Comparison of ENCODE assay signal across 17 mouse cellular contexts in the genomic region with DNA sequence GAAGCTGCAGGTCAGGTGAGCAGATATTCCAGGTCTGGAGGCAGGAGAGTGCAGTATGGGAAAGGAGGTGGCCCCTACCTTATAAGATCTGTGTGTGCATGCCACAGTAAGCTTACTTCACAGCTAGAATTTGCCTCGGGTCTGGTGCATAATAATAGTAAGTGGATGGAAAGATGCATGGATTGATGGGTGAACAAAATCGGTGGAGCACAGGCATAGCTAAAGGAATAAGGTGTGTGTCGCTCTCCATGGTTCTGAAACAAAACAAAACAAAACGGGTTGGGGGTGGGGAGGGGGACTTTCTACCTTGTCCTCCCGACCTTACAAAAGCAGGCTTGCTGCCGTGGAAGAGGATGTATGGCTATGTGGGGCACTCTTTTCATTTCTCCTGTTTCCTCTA. TPM values are rescaled to one million over a fixed set of nuclear protein-coding genes. Genes with fewer than 3 reads are reported as not detected.
DNase-seq lines count a peak whose midpoint lies in the region; ATAC-seq and TF ChIP-seq lines count a peak whose summit lies in the region.
"Had no signal": no experiment of that assay in that cellular context is flagged by ENCODE, and none has a peak within 500 bp of the region (broad histone marks: within the 10 kb centered on the region; RNA-seq: fewer than 3 reads in every experiment).

No protein-coding gene starts in this region.

- no peak overlapping the region for H3K4me2 ChIP-seq in limb, embryonic 14.5 days (replicated peaks; ENCODE audit: low read depth, low read length, severe bottlenecking)
- H3K4me2 ChIP-seq: hindbrain, embryonic 13.5 days; liver, embryonic 15.5 days; midbrain, embryonic 11.5 days had no signal

- no peak for ATAC-seq in limb, embryonic 14.5 days (ENCODE audit: low FRiP score, low read depth)
- 0 out of 2 replicates have a peak, but pooled peaks have one; percentile 30 for ATAC-seq in megakaryocyte progenitor cell, adult 5-6 weeks (replicated peaks; ENCODE audit: poor library complexity)
- ATAC-seq: activated CD4-positive, CD25-positive, alpha-beta regulatory T cell, adult 4 months had no signal

- H3K4me3 ChIP-seq in limb, embryonic 14.5 days (replicated peaks; ENCODE audit: low read length): no peak overlapping the region
- no peak overlapping the region for H3K4me3 ChIP-seq in limb, embryonic 10.5 days
- H3K4me3 ChIP-seq: hindbrain, embryonic 13.5 days; liver, embryonic 15.5 days had no signal

- H3K9me3 ChIP-seq in limb, embryonic 14.5 days (ENCODE audit: control insufficient read depth, low read length): no peaks in the 10 kb centered on the region
- no peaks in the 10 kb centered on the region for H3K9me3 ChIP-seq in limb, embryonic 10.5 days (replicated peaks)
- H3K9me3 ChIP-seq: G1E; hindbrain, embryonic 13.5 days; liver, embryonic 15.5 days had no signal

- no peak overlapping the region for H3K9ac ChIP-seq in limb, embryonic 14.5 days (ENCODE audit: low read depth, low read length, severe bottlenecking)
- H3K9ac ChIP-seq: hindbrain, embryonic 13.5 days; liver, embryonic 15.5 days had no signal

- no peaks in the 10 kb centered on the region for H3K4me1 ChIP-seq in limb, embryonic 14.5 days (ENCODE audit: control insufficient read depth, insufficient read depth, low read length)
- H3K4me1 ChIP-seq in limb, embryonic 10.5 days: no peaks in the 10 kb centered on the region
- H3K4me1 ChIP-seq: hindbrain, embryonic 13.5 days; liver, embryonic 15.5 days had no signal

- no peaks in the 10 kb centered on the region for H3K36me3 ChIP-seq in limb, embryonic 14.5 days (ENCODE audit: control insufficient read depth, insufficient read depth, low read length)
- H3K36me3 ChIP-seq in limb, embryonic 10.5 days: no peaks in the 10 kb centered on the region
- H3K36me3 ChIP-seq: G1E; hindbrain, embryonic 13.5 days; liver, embryonic 15.5 days had no signal

- no peak overlapping the region for H3K27ac ChIP-seq in limb, embryonic 14.5 days (replicated peaks; ENCODE audit: low read depth, low read length)
- H3K27ac ChIP-seq in limb, embryonic 10.5 days: no peak overlapping the region
- H3K27ac ChIP-seq: hindbrain, embryonic 13.5 days; liver, embryonic 15.5 days had no signal

- DNase-seq in limb, embryonic 14.5 days (ENCODE audit: low spot score): peak; percentile 14
- no peak for DNase-seq in limb, embryonic 10.5 days (ENCODE audit: low spot score)
- peak; percentile 7 for DNase-seq in Muller cell, postnatal 12 days (ENCODE audit: inconsistent ontology term)
- DNase-seq in embryo, embryonic 11 days: peak; percentile 49
- no peak for DNase-seq in frontal cortex, postnatal 36 days (ENCODE audit: low spot score in 2 of 2)
- no peak for DNase-seq in cerebellum, adult 18-20 months
- DNase-seq in ovary, adult 18-20 months (ENCODE audit: low spot score): no peak
- DNase-seq: cerebellum, adult 11 months; kidney, adult 8-10 months; lung, postnatal 14 days; thymus, postnatal 4 days had no signal

- 6% methylated on average over 6 of the region's 6 CpGs for WGBS in limb, embryonic 14.5 days
- WGBS in limb, embryonic 10.5 days: 6% methylated on average over 6 of the region's 6 CpGs

- TF ChIP-seq POLR2A in limb, embryonic 14.5 days (IDR thresholded peaks at IDR 0.05; ENCODE audit: borderline replicate concordance, extremely low read depth, insufficient read depth, insufficient read length): no peak

- H3K27me3 ChIP-seq in limb, embryonic 14.5 days (ENCODE audit: control insufficient read depth, insufficient read depth, low read length): no peaks in the 10 kb centered on the region
- H3K27me3 ChIP-seq in limb, embryonic 10.5 days (ENCODE audit: low read depth, poor library complexity, severe bottlenecking): no peaks in the 10 kb centered on the region

RNA-seq across cellular contexts. Expression of gene Nlrc5, which starts 47.9 kb away (rescaled TPM):
- 0.28 and 0.35 TPM in 2 replicates for polyA plus RNA-seq in limb, embryonic 14.5 days (2012; rRNA removed)
- polyA plus RNA-seq in limb, embryonic 14.5 days (2014; fragmentation: Nextera tagmentation; extraction: Ambion mirVana): 0.23 and 0.48 TPM in 2 replicates
- polyA plus RNA-seq in limb, embryonic 10.5 days (2016; fragmentation: Nextera tagmentation; extraction: Ambion mirVana): not detected in 2 replicates
- 22.5 and 24.1 TPM in 2 replicates for total RNA-seq in megakaryocyte progenitor cell, adult 5-6 weeks (2015)
- total RNA-seq in megakaryocyte progenitor cell, adult 5-6 weeks (2017): 17.7 and 27.9 TPM in 2 replicates
- polyA plus RNA-seq: midbrain, embryonic 11.5 days had no signal

RNA-seq across cellular contexts. Expression of gene Cpne2, which starts 50.7 kb away (rescaled TPM):
- polyA plus RNA-seq in limb, embryonic 14.5 days (2012; rRNA removed): 24.7 and 29.5 TPM in 2 replicates
- 12.1 and 13.3 TPM in 2 replicates for polyA plus RNA-seq in limb, embryonic 14.5 days (2014; fragmentation: Nextera tagmentation; extraction: Ambion mirVana)
- polyA plus RNA-seq in limb, embryonic 10.5 days (2016; fragmentation: Nextera tagmentation; extraction: Ambion mirVana): 5.8 and 6.6 TPM in 2 replicates
- 98.4 and 104 TPM in 2 replicates for total RNA-seq in megakaryocyte progenitor cell, adult 5-6 weeks (2015)
- 54.1 and 64.9 TPM in 2 replicates for total RNA-seq in megakaryocyte progenitor cell, adult 5-6 weeks (2017)

Comparison
In these comparisons a context has a peak if more than half of its experiments do, and no peak if none do; other contexts are left out.
1. DNase-seq: peak in limb, embryonic 14.5 days (single experiment), Muller cell, postnatal 12 days (single experiment) and embryo, embryonic 11 days (single experiment); none in limb, embryonic 10.5 days (single experiment), frontal cortex, postnatal 36 days (0 of 2), cerebellum, adult 18-20 months (0 of 2) and ovary, adult 18-20 months (single experiment).